Comparison of ENCODE assay signal across 29 mouse cellular contexts in genomic region chrX:46160557-46160956, GRCm38 (mm10).
"Had no signal": no experiment of that assay in that cellular context is flagged by ENCODE, and none has a peak within 500 bp of the region (broad histone marks: within the 10 kb centered on the region; RNA-seq: fewer than 3 reads in every experiment).

No protein-coding gene starts in this region.

- H3K9me3 ChIP-seq: limb, embryonic 10.5 days; limb, embryonic 12.5 days; limb, embryonic 13.5 days; limb, embryonic 15.5 days; liver, embryonic 12.5 days; liver, embryonic 13.5 days; liver, embryonic 15.5 days; lung, embryonic 15.5 days; megakaryocyte, embryonic 14.5 days; midbrain, embryonic 10.5 days; midbrain, embryonic 12.5 days; midbrain, embryonic 13.5 days; midbrain, embryonic 15.5 days; neural tube, embryonic 12.5 days; neural tube, embryonic 13.5 days had no signal

- DNase-seq: left cerebral cortex, postnatal 4 days; liver; liver, embryonic 13.5 days; liver, postnatal 0 days; lung, adult 18-20 months; lung, adult 2 months; lung, postnatal 4 days; midbrain, embryonic 14.5 days had no signal

- H3K36me3 ChIP-seq: limb, embryonic 10.5 days; limb, embryonic 12.5 days; limb, embryonic 13.5 days; limb, embryonic 15.5 days; liver, embryonic 12.5 days; liver, embryonic 13.5 days; liver, embryonic 15.5 days; lung, embryonic 15.5 days; midbrain, embryonic 10.5 days; midbrain, embryonic 12.5 days; midbrain, embryonic 13.5 days; midbrain, embryonic 15.5 days; neural tube, embryonic 12.5 days; neural tube, embryonic 13.5 days had no signal

- H3K27me3 ChIP-seq: limb, embryonic 12.5 days; limb, embryonic 13.5 days; limb, embryonic 15.5 days; liver, embryonic 12.5 days; liver, embryonic 13.5 days; liver, embryonic 15.5 days; lung, embryonic 15.5 days; megakaryocyte, embryonic 14.5 days; midbrain, embryonic 12.5 days; midbrain, embryonic 13.5 days; midbrain, embryonic 15.5 days; neural tube, embryonic 12.5 days; neural tube, embryonic 13.5 days had no signal

- H3K9ac ChIP-seq: limb, embryonic 12.5 days; limb, embryonic 13.5 days; limb, embryonic 15.5 days; liver, embryonic 12.5 days; liver, embryonic 13.5 days; liver, embryonic 14.5 days; liver, embryonic 15.5 days; liver, postnatal 0 days; lung, embryonic 15.5 days; midbrain, embryonic 12.5 days; midbrain, embryonic 13.5 days; midbrain, embryonic 15.5 days; neural tube, embryonic 12.5 days; neural tube, embryonic 13.5 days had no signal

- H3K27ac ChIP-seq: left cerebral cortex, adult 2 months; limb, embryonic 10.5 days; limb, embryonic 12.5 days; limb, embryonic 13.5 days; limb, embryonic 15.5 days; liver, embryonic 12.5 days; liver, embryonic 13.5 days; liver, embryonic 14.5 days; liver, embryonic 15.5 days; macrophage; midbrain, embryonic 10.5 days; midbrain, embryonic 12.5 days; midbrain, embryonic 13.5 days; midbrain, embryonic 15.5 days; neural tube, embryonic 12.5 days; neural tube, embryonic 13.5 days had no signal

- H3K4me3 ChIP-seq: left cerebral cortex, adult 2 months; limb, embryonic 10.5 days; limb, embryonic 12.5 days; limb, embryonic 13.5 days; limb, embryonic 15.5 days; liver, embryonic 12.5 days; liver, embryonic 13.5 days; liver, embryonic 15.5 days; lung, embryonic 15.5 days; megakaryocyte, embryonic 14.5 days; midbrain, embryonic 10.5 days; midbrain, embryonic 12.5 days; midbrain, embryonic 13.5 days; midbrain, embryonic 15.5 days; myocyte; neural tube, embryonic 12.5 days; neural tube, embryonic 13.5 days had no signal

- H3K4me2 ChIP-seq: limb, embryonic 12.5 days; limb, embryonic 13.5 days; limb, embryonic 15.5 days; liver, embryonic 11.5 days; liver, embryonic 12.5 days; liver, embryonic 13.5 days; liver, embryonic 15.5 days; lung, embryonic 15.5 days; midbrain, embryonic 11.5 days; midbrain, embryonic 12.5 days; midbrain, embryonic 13.5 days; midbrain, embryonic 15.5 days; neural tube, embryonic 12.5 days; neural tube, embryonic 13.5 days had no signal

- ATAC-seq: liver, embryonic 12.5 days; liver, postnatal 0 days; midbrain, embryonic 13.5 days; midbrain, embryonic 15.5 days; midbrain, embryonic 16.5 days had no signal

- H3K4me1 ChIP-seq: limb, embryonic 10.5 days; limb, embryonic 12.5 days; limb, embryonic 13.5 days; limb, embryonic 15.5 days; liver, embryonic 12.5 days; liver, embryonic 13.5 days; liver, embryonic 15.5 days; lung, embryonic 15.5 days; megakaryocyte, embryonic 14.5 days; midbrain, embryonic 10.5 days; midbrain, embryonic 12.5 days; midbrain, embryonic 13.5 days; midbrain, embryonic 15.5 days; neural tube, embryonic 12.5 days; neural tube, embryonic 13.5 days had no signal
